Mouse (Mus musculus) lung, postnatal 10 days (tissue): Measurements from ENCODE around the gene E2f7.
A peak's percentile ranks its signal among the peaks of the same experiment; 100 is the strongest.

Source experiments
- DNase-seq: peaks from one replicate; pipeline ENCODE4 v3.0.0; 2021

The E2f7 gene

GRCm38 (mm10) chr10:110781772-110782171 is 36.5 kb downstream of the E2f7 start:
- no peak for DNase-seq

GRCm38 (mm10) chr10:110782655-110783054 is 37.4 kb downstream of the E2f7 start:
- peak; percentile 32 for DNase-seq

- DNase-seq, result no peak
Observed at GRCm38 (mm10) chr10:110788049-110788752, 43.0 kb downstream of the E2f7 start.

GRCm38 (mm10) chr10:110789683-110790082 is 44.4 kb downstream of the E2f7 start:
- DNase-seq, result no peak

DNA sequence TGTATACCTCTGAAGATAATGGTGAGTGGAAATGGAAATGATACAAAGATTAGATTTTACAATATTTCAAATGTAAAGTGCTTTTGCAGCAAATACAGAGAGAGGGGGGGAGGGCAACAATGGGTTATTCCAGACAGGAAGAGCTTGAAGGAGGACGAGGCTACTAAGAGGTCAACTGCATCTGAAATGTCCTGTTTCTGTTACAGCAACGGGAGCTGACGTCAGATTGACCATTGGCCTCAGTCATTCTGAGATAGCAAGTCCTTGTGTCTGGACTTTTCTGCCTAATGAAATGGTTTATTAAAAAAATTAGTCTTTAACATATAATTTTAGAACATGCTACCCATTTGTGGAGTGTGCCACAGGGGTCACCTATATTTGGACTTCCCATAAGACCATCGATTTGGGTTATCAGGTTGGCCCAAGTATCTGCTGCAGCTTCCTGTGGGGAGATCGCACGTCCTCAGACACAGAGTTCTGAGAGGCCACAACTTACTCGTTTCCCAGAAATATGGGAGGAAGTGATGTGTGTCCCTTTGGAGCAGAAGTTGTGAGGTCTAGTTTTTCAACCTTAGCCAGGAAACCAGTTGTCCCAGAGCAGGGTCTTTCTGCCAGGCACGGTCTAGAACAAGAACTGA is 48.0 kb downstream of the E2f7 start:
- no peak for DNase-seq

DNA sequence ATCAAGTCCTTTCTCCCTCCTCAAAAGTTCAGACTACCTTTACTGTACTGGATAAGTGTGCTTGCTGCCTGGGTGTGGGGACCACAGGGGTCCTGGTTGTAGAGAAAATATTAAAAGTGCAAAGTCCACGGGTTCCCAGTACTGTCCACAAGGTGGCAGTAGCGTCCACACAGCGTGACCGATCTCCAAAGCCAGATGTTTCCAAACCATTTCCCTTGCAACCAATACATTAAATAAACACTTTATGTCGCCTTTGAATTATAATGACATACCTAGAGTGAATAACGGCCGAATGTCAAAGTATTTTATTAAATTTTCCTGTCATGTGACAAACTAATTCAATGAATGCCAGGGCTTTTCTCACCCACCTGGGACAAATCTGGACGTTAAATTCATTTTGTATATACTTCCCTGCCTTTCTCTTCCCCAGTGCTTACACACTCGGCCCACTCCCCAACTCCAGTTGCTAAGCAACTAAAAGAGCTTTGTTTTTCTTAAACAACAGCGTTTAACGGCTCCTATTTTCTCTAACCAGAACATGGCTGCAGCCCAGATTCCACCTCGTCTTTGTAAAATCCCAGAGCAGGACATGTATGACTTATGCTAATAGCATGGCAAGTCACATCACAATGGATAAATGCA is 49.4 kb downstream of the E2f7 start:
- DNase-seq, result peak; percentile 59

DNA sequence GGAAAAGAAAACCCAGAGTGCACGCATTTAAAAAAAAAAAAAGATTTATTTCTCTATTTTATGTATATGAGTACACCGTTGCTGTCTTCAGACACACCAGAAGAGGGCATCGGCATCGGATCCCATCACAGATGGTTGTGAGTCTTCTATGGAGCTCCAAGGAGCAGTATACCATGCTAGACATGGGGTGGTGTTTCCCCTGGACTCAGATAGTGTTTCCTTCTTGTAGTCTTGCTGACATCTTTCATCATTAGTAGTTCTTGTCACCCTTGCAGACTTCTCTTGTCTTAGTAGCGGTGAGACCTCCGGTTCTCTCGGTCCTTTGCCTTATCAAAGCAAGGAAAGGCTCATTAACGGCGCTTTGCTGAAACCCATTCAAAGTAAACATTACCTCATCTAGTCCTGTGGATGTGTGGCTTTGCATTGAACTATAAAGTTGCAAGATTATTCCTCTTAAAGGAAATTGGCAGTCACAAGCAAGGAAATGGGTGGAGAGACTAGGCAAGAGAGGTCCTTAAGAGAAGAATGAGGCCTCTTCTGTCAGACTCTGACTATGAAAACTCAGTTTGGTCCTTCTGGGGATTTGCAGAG is 50.1 kb downstream of the E2f7 start:
- DNase-seq, result no peak

DNA sequence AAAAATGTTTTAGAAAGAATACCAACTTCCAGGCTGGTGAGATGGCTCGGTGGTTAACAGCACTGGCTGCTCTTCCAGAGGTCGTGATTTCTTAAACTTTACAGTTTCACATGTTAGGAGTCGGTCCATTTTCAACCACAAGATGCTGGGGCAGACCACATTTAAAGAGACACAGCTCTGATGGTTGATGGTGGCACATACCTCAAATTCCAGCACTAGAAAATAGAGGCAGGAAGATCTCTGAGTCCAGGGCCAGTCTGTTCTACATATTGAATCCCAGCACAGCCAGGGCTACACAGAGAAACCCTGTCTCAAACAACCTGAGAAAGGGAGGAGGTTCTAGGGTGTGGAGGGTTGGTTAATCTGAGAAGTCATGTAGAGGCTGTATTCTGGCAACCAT is 56.1 kb downstream of the E2f7 start:
- DNase-seq, result no peak

DNA sequence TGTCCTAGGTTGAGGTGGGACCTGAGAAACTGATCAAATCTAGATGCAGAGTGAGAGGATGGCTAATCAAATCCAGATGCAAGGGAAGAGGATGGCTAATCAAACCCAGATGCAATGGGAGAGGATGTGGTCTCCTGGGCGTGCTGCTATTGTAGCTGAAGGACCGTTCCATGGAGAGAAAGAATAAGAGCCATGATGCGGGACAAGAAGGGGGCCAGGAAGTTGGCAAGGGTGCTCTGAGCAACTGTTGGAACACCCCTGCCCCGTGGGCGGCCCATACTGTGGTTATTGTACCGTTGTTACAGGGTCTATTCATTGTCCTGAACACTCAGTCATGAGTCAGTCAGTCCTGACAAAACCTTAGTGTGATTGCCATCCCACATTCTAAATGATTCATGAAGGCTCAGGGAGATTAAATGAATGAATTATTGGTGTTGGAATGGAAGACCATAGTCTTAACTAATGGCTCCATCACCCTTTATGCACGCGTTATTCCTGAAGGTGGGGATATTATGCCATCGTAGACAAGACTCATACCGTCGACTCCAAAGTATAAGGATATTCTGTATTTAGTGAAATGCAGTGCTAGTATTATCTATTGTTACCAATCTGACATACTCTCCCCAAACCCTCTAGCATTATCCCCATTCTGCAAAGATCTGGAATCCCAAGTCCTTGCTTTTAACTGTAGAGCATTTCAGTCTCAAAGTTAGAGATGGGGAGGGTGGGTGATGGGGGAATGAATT is 59.2 kb downstream of the E2f7 start:
- no peak for DNase-seq

- peak; percentile 13 for DNase-seq
Observed at GRCm38 (mm10) chr10:110805025-110805740, 59.9 kb downstream of the E2f7 start.

- DNase-seq, result no peak
Observed at GRCm38 (mm10) chr10:110806471-110806870, 61.2 kb downstream of the E2f7 start.

DNA sequence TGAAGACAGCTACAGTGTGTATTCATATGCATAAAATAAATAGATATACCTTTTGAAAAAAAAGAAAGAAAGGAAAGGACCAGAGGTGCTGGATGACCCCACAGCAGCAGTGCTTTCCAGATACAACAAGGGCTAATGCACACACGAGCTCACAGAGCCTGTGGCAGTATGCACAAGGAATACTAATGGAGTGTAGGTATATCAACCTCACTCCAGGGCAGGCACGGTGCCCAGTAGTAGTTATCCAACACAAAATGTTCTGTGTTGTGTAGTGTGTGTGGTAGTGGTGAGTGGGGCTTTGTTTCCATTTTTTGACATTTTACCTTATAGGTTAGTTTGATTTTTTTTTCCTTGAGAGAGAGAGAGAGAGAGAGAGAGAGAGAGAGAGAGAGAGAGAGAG is 65.3 kb downstream of the E2f7 start:
- DNase-seq, result no peak

DNA sequence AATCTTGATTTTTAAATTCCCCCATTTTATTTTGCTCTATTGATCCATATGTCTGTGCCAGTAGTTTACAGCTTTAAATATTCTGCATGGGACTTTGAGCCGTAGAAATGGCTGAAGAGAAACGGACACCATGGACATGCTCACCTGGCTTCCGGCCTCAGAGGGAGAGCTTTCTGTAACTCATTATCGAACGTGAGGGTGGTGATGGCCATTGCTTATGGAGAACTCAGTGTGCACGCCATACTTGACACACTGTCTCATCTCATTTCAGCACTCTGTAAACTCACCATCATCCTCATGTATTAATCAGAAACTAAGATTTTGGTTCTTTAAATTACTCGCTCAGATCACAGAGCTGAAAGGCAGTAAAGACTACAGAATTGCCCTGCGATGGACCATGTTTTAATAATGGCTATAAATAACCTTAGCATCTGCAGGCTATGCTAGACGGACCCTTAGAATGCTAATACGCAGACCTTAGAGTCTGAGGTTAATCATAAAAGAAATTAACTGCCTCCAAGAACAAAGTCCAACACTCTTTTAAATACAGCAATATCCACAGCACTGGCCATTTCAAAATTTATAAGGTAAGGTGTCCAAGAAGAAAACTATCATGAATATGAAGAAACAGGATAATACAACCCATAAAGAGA is 66.1 kb downstream of the E2f7 start:
- DNase-seq, result no peak

DNA sequence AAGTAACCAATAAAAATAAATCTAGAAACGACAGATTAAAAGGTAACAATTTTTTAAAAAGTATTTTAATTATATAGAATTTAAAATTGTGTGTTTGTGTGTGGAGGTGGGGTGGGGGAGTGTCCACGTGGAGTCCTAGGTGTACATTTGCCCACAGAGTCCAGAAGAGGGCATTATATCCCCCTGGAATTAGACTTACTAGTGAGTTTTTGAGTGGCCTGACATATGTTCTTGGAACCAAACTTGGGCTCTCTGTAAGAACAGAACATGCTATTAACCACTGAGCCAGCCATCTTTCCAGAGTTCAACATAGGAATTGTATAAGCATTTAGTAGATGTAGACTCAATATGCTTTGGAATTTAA is 66.6 kb downstream of the E2f7 start:
- DNase-seq, result no peak

DNA sequence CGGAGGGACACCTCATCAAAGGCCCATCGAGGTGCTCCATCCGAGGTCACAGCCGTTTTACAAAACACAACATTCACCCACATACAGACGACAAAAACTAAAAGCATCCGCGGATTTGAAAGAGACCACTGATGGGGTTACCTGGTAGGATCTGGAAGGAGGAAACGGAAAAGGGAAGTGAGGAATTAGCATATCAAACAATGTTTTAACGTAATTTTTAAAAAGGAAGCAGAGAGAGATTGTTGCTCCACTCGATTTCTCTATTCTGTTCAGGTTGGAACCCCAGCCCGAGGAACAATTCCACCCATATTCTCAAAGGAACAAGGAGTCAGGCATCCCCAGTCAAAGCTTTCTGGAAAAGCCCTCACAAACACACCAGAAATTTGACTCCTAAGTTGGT is 75.9 kb downstream of the E2f7 start:
- DNase-seq, result no peak

- no peak for DNase-seq
Observed at GRCm38 (mm10) chr10:110821692-110822091, 76.5 kb downstream of the E2f7 start.

DNA sequence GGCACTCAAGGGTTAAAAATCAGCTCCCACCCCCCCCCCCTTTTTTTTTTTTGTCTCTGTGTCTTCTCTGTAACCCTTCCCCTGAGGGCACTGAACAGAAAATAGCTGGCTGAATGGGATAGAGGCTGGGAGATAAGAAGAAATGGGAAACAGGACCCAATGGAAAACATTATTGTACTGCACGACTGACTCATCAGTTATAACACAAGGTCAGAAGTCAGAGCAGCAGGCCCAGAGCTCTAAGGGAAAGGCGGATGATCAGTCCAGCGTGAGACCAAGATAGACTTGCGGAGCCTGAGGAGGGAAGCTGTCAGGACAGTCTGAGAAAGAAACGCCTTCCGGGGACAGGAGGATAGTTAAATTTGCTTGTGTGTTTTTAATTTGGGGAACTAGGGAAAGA is 87.1 kb downstream of the E2f7 start:
- DNase-seq, result no peak

GRCm38 (mm10) chr10:110835115-110835806 is 90.0 kb downstream of the E2f7 start:
- no peak for DNase-seq
